Mouse (Mus musculus) Muller cell, postnatal 12 days (primary cell): Measurements from ENCODE around the gene Gm8050.
"Not testable (repeated sequence)": the region's sequence is repeated elsewhere in the genome, so short reads cannot be mapped to it uniquely, and the experiment has no call there.

Source experiments
- DNase-seq: peaks from one replicate; pipeline ENCODE4 v3.0.0-alpha.2; 2015; ENCODE audit errors: inconsistent ontology term

The Gm8050 gene

DNA sequence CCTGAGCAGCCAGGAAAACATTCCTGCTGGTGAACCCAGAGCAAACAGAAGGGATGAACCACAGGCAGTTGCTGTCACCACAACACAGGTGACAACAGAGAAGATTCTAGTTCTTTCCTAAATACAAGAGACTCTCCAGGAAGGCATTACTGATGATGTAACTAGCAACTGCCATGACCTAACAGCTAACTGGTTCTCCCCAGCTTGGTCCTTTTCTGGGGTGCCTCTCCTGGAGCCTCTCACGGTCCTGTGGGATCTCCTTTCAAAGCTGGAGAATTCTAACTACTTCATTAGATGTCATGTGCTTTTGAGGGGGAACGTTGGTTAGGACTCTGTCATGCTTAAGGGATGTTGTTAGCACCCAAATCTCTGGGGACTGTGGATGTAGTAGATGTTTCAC is at the start of gene Gm8050:
TSS of gene Gm8050 (minus strand) at position 101 of the 400 bp plus-strand sequence.
- DNase-seq: not testable (repeated sequence)

GRCm38 (mm10) chr14:6757231-6757536 is 37.1 kb upstream of the Gm8050 start:
- DNase-seq: not testable (repeated sequence)

DNA sequence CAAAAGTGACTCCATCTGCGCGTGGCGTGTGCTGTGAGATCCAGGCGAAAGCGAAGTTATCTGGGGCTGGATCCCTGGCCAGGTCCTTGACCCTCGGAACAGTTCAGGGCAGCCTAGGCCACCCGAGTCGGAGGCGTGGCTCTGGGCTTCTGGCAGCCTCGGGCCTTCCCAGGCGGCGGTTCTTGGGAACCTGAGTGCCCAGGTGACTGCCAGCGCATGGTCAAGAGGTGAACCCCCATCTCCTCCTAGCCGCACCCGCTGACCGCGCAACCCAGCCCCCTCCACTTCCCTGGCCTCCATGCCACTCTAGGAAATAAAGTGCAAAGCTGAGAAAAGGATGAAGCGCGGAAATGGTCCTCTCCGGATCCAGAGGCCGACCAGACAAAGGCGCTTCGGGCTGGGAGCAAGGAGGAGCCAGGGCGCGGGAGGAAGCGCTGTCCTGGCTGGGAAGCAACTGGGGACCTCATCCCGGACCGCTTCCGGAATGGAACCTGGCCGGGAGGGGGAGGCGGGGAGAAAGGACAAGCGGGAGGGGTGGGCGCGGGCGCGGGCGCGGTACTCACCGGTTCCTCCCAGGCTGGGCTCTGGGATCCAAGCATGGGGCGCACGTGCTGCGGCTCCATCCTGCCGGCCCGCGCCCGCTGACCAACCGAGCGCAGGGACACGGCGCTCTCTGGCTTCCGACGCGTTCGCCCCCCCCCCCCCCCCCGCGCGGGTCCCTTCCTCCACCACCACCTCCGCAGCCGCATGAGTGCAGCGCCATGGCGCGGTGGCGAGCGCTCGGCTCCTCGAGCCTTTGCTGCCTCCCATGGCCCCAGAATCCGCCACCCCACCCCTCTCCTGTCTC is 36.6 kb upstream of the Gm8050 start:
- peak; percentile 1 for DNase-seq

GRCm38 (mm10) chr14:6742232-6742631 is 22.2 kb upstream of the Gm8050 start, which contains the start of gene Gm3636:
Gene Gm3636, minus strand, starts transcription at chr14:6742332.
- not testable (repeated sequence) for DNase-seq

DNA sequence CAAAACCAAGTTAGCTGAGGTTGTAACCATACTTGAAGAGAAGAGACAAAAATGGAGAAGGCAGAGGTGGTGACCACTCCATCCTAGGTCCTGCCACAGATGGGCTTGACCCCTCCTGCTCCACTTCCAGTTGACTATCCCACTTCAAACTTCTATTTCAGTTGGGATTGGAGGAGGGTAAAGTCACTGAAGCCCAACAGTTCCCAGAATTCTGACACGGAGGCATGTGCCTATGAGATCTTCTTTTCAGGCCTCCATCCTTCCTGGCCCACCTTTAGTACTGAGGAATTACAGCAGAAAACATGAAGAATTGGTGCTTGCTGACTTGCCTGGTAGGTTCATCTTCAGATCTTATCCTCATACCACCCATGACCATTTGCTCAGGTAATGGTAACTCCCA is 36.0 kb downstream of the Gm8050 start, which contains the start of gene Gm10251:
TSS of gene Gm10251 (minus strand) at position 101 of the 400 bp plus-strand sequence.
- not testable (repeated sequence) for DNase-seq
